Mouse (Mus musculus) mouse trophoblast stem cell (cell line): ENCODE measurements around the gene Nup37.

ENCODE experiments used
- in situ Hi-C, 2 experiments: fragments of 300-500 bp; cut with MseI, MboI; formaldehyde crosslinking; loops; 2 replicates in 1 of 2; 3 replicates in 1 of 2; pipeline ENCODE4 v1.15.1; 2025

Nup37 gene

DNA sequence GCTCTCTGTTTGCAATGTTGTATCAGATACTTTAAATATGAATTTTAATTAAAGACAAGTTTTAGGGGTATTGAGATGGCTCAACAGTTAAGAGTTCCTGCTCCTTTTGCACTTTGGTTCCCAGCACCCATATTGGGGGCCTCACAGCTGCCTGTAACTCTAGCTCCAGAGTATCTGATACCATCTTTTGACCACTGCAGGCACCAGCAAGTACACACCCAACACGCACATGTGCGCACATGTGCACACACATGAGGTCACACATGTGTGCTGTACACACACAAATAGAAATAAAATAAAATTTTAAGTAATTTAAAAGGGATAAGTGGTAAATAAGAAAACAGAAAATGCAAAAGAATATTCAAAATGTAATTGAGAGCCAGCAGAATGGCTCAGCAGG is 81.2 kb downstream of the Nup37 start:
- in situ Hi-C loops = no loop called here
